ENCODE assay signal across 10 mouse cellular contexts in the genomic region with DNA sequence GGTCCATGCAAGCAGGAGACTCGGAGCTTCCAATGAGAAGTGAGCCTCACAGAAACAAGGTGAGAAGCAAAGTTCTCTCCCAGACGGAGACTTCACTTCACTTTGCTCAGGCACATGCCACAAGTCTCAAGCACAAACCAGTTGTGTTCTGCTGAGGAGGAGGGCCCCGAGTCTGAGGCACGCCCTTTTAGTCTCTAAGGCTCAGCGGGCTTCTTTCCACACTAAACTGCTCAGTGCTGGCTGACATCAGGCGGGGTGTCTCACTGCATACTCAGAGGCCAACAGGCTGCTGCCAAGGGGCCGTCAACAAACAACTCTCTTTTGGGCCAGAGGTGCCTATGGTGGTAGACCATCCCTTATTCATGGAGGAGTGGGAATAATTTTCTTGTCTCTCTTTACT.
A peak's percentile ranks its signal among the peaks of the same experiment; 100 is the strongest.
DNase-seq lines count a peak whose midpoint lies in the region; ATAC-seq lines count a peak whose summit lies in the region.
"Had no signal": no experiment of that assay in that cellular context is flagged by ENCODE, and none has a peak within 500 bp of the region (broad histone marks: within the 10 kb centered on the region; RNA-seq: fewer than 3 reads in every experiment).

No protein-coding gene starts in this region.

- H3K4me1 ChIP-seq in heart, embryonic 12.5 days (replicated peaks), result peaks cover 26% of the 10 kb centered on the region
- peaks cover 16% of the 10 kb centered on the region for H3K4me1 ChIP-seq in heart, embryonic 11.5 days (ENCODE audit: control insufficient read depth, insufficient read depth, low read length)
- peaks cover 13% of the 10 kb centered on the region for H3K4me1 ChIP-seq in midbrain, embryonic 10.5 days
- no peaks in the 10 kb centered on the region for H3K4me1 ChIP-seq in midbrain, embryonic 16.5 days (ENCODE audit: control insufficient read depth, insufficient read depth, low read length)
- 0 out of 2 replicates have a peak, but pooled peaks cover 2% of the 10 kb centered on the region for H3K4me1 ChIP-seq in intestine, embryonic 15.5 days (replicated peaks)
- H3K4me1 ChIP-seq in stomach, embryonic 16.5 days (ENCODE audit: control insufficient read depth, insufficient read depth, low read length), result peaks cover 11% of the 10 kb centered on the region
- no peaks in the 10 kb centered on the region for H3K4me1 ChIP-seq in liver, embryonic 12.5 days

- H3K27me3 ChIP-seq in heart, embryonic 12.5 days (replicated peaks), result no peaks in the 10 kb centered on the region
- no peaks in the 10 kb centered on the region for H3K27me3 ChIP-seq in heart, embryonic 11.5 days (ENCODE audit: control insufficient read depth, insufficient read depth, low read length)
- H3K27me3 ChIP-seq in midbrain, embryonic 10.5 days (ENCODE audit: low read depth, poor library complexity, severe bottlenecking), result no peaks in the 10 kb centered on the region
- H3K27me3 ChIP-seq in midbrain, embryonic 16.5 days (ENCODE audit: control insufficient read depth, insufficient read depth, low read depth, low read length), result no peaks in the 10 kb centered on the region
- no peaks in the 10 kb centered on the region for H3K27me3 ChIP-seq in intestine, embryonic 15.5 days (replicated peaks)
- no peaks in the 10 kb centered on the region for H3K27me3 ChIP-seq in stomach, embryonic 16.5 days (ENCODE audit: control insufficient read depth, insufficient read depth, low read length)
- H3K27me3 ChIP-seq in liver, embryonic 12.5 days (replicated peaks), result no peaks in the 10 kb centered on the region
- H3K27me3 ChIP-seq: limb, embryonic 12.5 days had no signal

- no peaks in the 10 kb centered on the region for H3K9me3 ChIP-seq in heart, embryonic 12.5 days (replicated peaks)
- H3K9me3 ChIP-seq in heart, embryonic 11.5 days (replicated peaks; ENCODE audit: control insufficient read depth, low read length), result no peaks in the 10 kb centered on the region
- H3K9me3 ChIP-seq in midbrain, embryonic 10.5 days (replicated peaks), result no peaks in the 10 kb centered on the region
- no peaks in the 10 kb centered on the region for H3K9me3 ChIP-seq in midbrain, embryonic 16.5 days (replicated peaks; ENCODE audit: control insufficient read depth, low read length, poor library complexity, severe bottlenecking)
- H3K9me3 ChIP-seq in intestine, embryonic 15.5 days, result no peaks in the 10 kb centered on the region
- H3K9me3 ChIP-seq in stomach, embryonic 16.5 days (replicated peaks; ENCODE audit: control insufficient read depth, low read length), result no peaks in the 10 kb centered on the region
- no peaks in the 10 kb centered on the region for H3K9me3 ChIP-seq in liver, embryonic 12.5 days (replicated peaks)
- H3K9me3 ChIP-seq: limb, embryonic 12.5 days had no signal

- H3K9ac ChIP-seq in heart, embryonic 12.5 days, result no peak overlapping the region
- no peak overlapping the region; the same call in 1 of the 2 replicates for H3K9ac ChIP-seq in heart, embryonic 11.5 days (ENCODE audit: low read depth, low read length)
- no peak overlapping the region for H3K9ac ChIP-seq in midbrain, embryonic 16.5 days (ENCODE audit: low read depth, low read length)
- no peak overlapping the region for H3K9ac ChIP-seq in intestine, embryonic 15.5 days
- H3K9ac ChIP-seq in stomach, embryonic 16.5 days (ENCODE audit: low read length), result no peak overlapping the region; the same call in 1 of the 2 replicates
- H3K9ac ChIP-seq in liver, embryonic 12.5 days, result no peak overlapping the region
- H3K9ac ChIP-seq: limb, embryonic 12.5 days had no signal

- WGBS in heart, embryonic 12.5 days, result 27% methylated on average over 7 of the region's 7 CpGs
- WGBS in heart, embryonic 11.5 days (ENCODE audit: insufficient replicate concordance), result 38% methylated on average over 7 of the region's 7 CpGs
- WGBS in midbrain, embryonic 10.5 days, result 50% methylated on average over 7 of the region's 7 CpGs
- WGBS in midbrain, embryonic 16.5 days, result 39% methylated on average over 7 of the region's 7 CpGs
- 38% methylated on average over 7 of the region's 7 CpGs for WGBS in intestine, embryonic 15.5 days
- WGBS in stomach, embryonic 16.5 days, result 31% methylated on average over 7 of the region's 7 CpGs
- WGBS in liver, embryonic 12.5 days (ENCODE audit: insufficient replicate concordance), result 52% methylated on average over 7 of the region's 7 CpGs

- ATAC-seq in heart, embryonic 12.5 days (ENCODE audit: insufficient number of reproducible peaks, low FRiP score), result no peak
- ATAC-seq in heart, embryonic 11.5 days (replicated peaks; ENCODE audit: insufficient number of reproducible peaks, low FRiP score, low TSS enrichment), result no peak
- ATAC-seq in midbrain, embryonic 16.5 days, result no peak
- ATAC-seq in intestine, embryonic 15.5 days, result peak; percentile 78
- ATAC-seq in stomach, embryonic 16.5 days (ENCODE audit: insufficient read depth, low FRiP score), result peak; percentile 65; the same call in 1 of the 2 replicates
- ATAC-seq in liver, embryonic 12.5 days, result no peak

- no peak for DNase-seq in midbrain, embryonic 10.5 days (ENCODE audit: low spot score)
- no peak for DNase-seq in T-cell, adult 2 months (ENCODE audit: low spot score)
- DNase-seq: kidney, adult 11 months had no signal

- H3K4me3 ChIP-seq in heart, embryonic 12.5 days, result no peak overlapping the region
- H3K4me3 ChIP-seq in heart, embryonic 11.5 days (ENCODE audit: low read depth, low read length), result no peak overlapping the region
- H3K4me3 ChIP-seq in midbrain, embryonic 10.5 days, result no peak overlapping the region
- H3K4me3 ChIP-seq in midbrain, embryonic 16.5 days (ENCODE audit: low read depth, low read length), result no peak overlapping the region
- H3K4me3 ChIP-seq in intestine, embryonic 15.5 days (replicated peaks), result no peak overlapping the region
- no peak overlapping the region for H3K4me3 ChIP-seq in stomach, embryonic 16.5 days (replicated peaks; ENCODE audit: low read length)
- no peak overlapping the region for H3K4me3 ChIP-seq in liver, embryonic 12.5 days
- H3K4me3 ChIP-seq: limb, embryonic 12.5 days had no signal

- H3K36me3 ChIP-seq in heart, embryonic 12.5 days, result peaks cover 3% of the 10 kb centered on the region; the same call in 1 of the 2 replicates
- H3K36me3 ChIP-seq in heart, embryonic 11.5 days (ENCODE audit: control insufficient read depth, insufficient read depth, low read length), result peaks cover 2% of the 10 kb centered on the region; the same call in 1 of the 2 replicates
- H3K36me3 ChIP-seq in midbrain, embryonic 10.5 days, result no peaks in the 10 kb centered on the region
- H3K36me3 ChIP-seq in midbrain, embryonic 16.5 days (ENCODE audit: control insufficient read depth, insufficient read depth, low read length), result no peaks in the 10 kb centered on the region
- no peaks in the 10 kb centered on the region for H3K36me3 ChIP-seq in intestine, embryonic 15.5 days
- 0 out of 2 replicates have a peak, but pooled peaks cover 5% of the 10 kb centered on the region for H3K36me3 ChIP-seq in stomach, embryonic 16.5 days (ENCODE audit: control insufficient read depth, insufficient read depth, low read length)
- no peaks in the 10 kb centered on the region for H3K36me3 ChIP-seq in liver, embryonic 12.5 days

- peak overlapping the region; percentile 39 for H3K27ac ChIP-seq in heart, embryonic 12.5 days (ENCODE audit: poor library complexity, severe bottlenecking)
- H3K27ac ChIP-seq in heart, embryonic 11.5 days (ENCODE audit: low read depth, low read length), result no peak overlapping the region
- peak overlapping the region; percentile 42; the same call in 1 of the 2 replicates for H3K27ac ChIP-seq in midbrain, embryonic 10.5 days (replicated peaks)
- H3K27ac ChIP-seq in midbrain, embryonic 16.5 days (ENCODE audit: low read length), result no peak overlapping the region
- no peak overlapping the region for H3K27ac ChIP-seq in intestine, embryonic 15.5 days
- peak overlapping the region; percentile 47 for H3K27ac ChIP-seq in stomach, embryonic 16.5 days (ENCODE audit: low read length)
- H3K27ac ChIP-seq in liver, embryonic 12.5 days, result no peak overlapping the region
- H3K27ac ChIP-seq: limb, embryonic 12.5 days had no signal

- no peak overlapping the region for H3K4me2 ChIP-seq in heart, embryonic 12.5 days
- H3K4me2 ChIP-seq in heart, embryonic 11.5 days, result no peak overlapping the region
- no peak overlapping the region for H3K4me2 ChIP-seq in midbrain, embryonic 16.5 days (ENCODE audit: low read length)
- H3K4me2 ChIP-seq in intestine, embryonic 15.5 days (replicated peaks), result no peak overlapping the region
- H3K4me2 ChIP-seq in stomach, embryonic 16.5 days (ENCODE audit: low read depth, low read length), result peak overlapping the region; percentile 19; the same call in 1 of the 2 replicates
- H3K4me2 ChIP-seq in liver, embryonic 12.5 days, result no peak overlapping the region
- H3K4me2 ChIP-seq: limb, embryonic 12.5 days had no signal

Comparison
In these comparisons a context has a peak if more than half of its experiments do, and no peak if none do; other contexts are left out.
1. H3K27ac ChIP-seq: peak in heart, embryonic 12.5 days (single experiment), midbrain, embryonic 10.5 days (single experiment) and stomach, embryonic 16.5 days (single experiment); none in heart, embryonic 11.5 days (single experiment), midbrain, embryonic 16.5 days (single experiment), intestine, embryonic 15.5 days (single experiment) and liver, embryonic 12.5 days (single experiment).
2. ATAC-seq: peak in intestine, embryonic 15.5 days (single experiment) and stomach, embryonic 16.5 days (single experiment); none in heart, embryonic 12.5 days (single experiment), heart, embryonic 11.5 days (single experiment), midbrain, embryonic 16.5 days (single experiment) and liver, embryonic 12.5 days (single experiment).